Comparison of ENCODE assay signal across 26 mouse cellular contexts in genomic region chr15:63697831-63698230, GRCm38 (mm10).
DNase-seq lines count a peak whose midpoint lies in the region; ATAC-seq and TF ChIP-seq lines count a peak whose summit lies in the region.
"Had no signal": no experiment of that assay in that cellular context is flagged by ENCODE, and none has a peak within 500 bp of the region (broad histone marks: within the 10 kb centered on the region; RNA-seq: fewer than 3 reads in every experiment).

No protein-coding gene starts in this region.

- H3K27ac ChIP-seq in hindbrain, postnatal 0 days = no peak overlapping the region
- H3K27ac ChIP-seq in hindbrain, embryonic 12.5 days = no peak overlapping the region
- no peak overlapping the region for H3K27ac ChIP-seq in midbrain, postnatal 0 days (ENCODE audit: low read depth, low read length)
- no peak overlapping the region for H3K27ac ChIP-seq in midbrain, embryonic 13.5 days
- H3K27ac ChIP-seq: forebrain, embryonic 15.5 days; heart, embryonic 10.5 days; hindbrain, embryonic 15.5 days; limb, embryonic 12.5 days; liver, embryonic 13.5 days; macrophage; midbrain, embryonic 10.5 days; stomach, embryonic 15.5 days had no signal

- 94% methylated on average over 10 of the region's 10 CpGs for WGBS in hindbrain, postnatal 0 days
- WGBS in hindbrain, embryonic 12.5 days = 97% methylated on average over 10 of the region's 10 CpGs
- 95% methylated on average over 10 of the region's 10 CpGs for WGBS in midbrain, postnatal 0 days
- 96% methylated on average over 10 of the region's 10 CpGs for WGBS in midbrain, embryonic 13.5 days

- no peak overlapping the region for H3K9ac ChIP-seq in hindbrain, postnatal 0 days (replicated peaks; ENCODE audit: low read length)
- no peak overlapping the region for H3K9ac ChIP-seq in hindbrain, embryonic 12.5 days
- H3K9ac ChIP-seq in midbrain, postnatal 0 days (replicated peaks; ENCODE audit: low read length, poor library complexity, severe bottlenecking) = no peak overlapping the region
- no peak overlapping the region for H3K9ac ChIP-seq in midbrain, embryonic 13.5 days (replicated peaks)
- H3K9ac ChIP-seq: forebrain, embryonic 15.5 days; hindbrain, embryonic 15.5 days; limb, embryonic 12.5 days; liver, embryonic 13.5 days; stomach, embryonic 15.5 days had no signal

- H3K4me1 ChIP-seq in hindbrain, postnatal 0 days (ENCODE audit: insufficient read depth, low read length) = no peaks in the 10 kb centered on the region
- peaks cover 5% of the 10 kb centered on the region; the same call in 1 of the 2 replicates for H3K4me1 ChIP-seq in hindbrain, embryonic 12.5 days
- H3K4me1 ChIP-seq in midbrain, postnatal 0 days (ENCODE audit: insufficient read depth, low read length) = 0 out of 2 replicates have a peak, but pooled peaks cover 2% of the 10 kb centered on the region
- H3K4me1 ChIP-seq in midbrain, embryonic 13.5 days (replicated peaks) = peaks cover 6% of the 10 kb centered on the region
- H3K4me1 ChIP-seq: limb, embryonic 12.5 days; stomach, embryonic 15.5 days had no signal

- no peaks in the 10 kb centered on the region for H3K36me3 ChIP-seq in hindbrain, postnatal 0 days (ENCODE audit: insufficient read depth, low read length)
- H3K36me3 ChIP-seq in hindbrain, embryonic 12.5 days = no peaks in the 10 kb centered on the region
- no peaks in the 10 kb centered on the region for H3K36me3 ChIP-seq in midbrain, postnatal 0 days (ENCODE audit: insufficient read depth, low read length)
- H3K36me3 ChIP-seq in midbrain, embryonic 13.5 days = no peaks in the 10 kb centered on the region
- H3K36me3 ChIP-seq: forebrain, embryonic 15.5 days; heart, embryonic 10.5 days; hindbrain, embryonic 15.5 days; limb, embryonic 12.5 days; liver, embryonic 13.5 days; midbrain, embryonic 10.5 days; stomach, embryonic 15.5 days had no signal

- ATAC-seq in hindbrain, postnatal 0 days = no peak
- ATAC-seq in hindbrain, embryonic 12.5 days (ENCODE audit: low FRiP score) = no peak
- no peak for ATAC-seq in midbrain, postnatal 0 days (ENCODE audit: low FRiP score)
- no peak for ATAC-seq in midbrain, embryonic 13.5 days
- peak; percentile 71 for ATAC-seq in megakaryocyte progenitor cell, adult 5-6 weeks (replicated peaks; ENCODE audit: poor library complexity)
- ATAC-seq: forebrain, embryonic 15.5 days; lung, postnatal 0 days had no signal

- H3K27me3 ChIP-seq in hindbrain, postnatal 0 days (ENCODE audit: insufficient read depth, low read length) = no peaks in the 10 kb centered on the region
- no peaks in the 10 kb centered on the region for H3K27me3 ChIP-seq in hindbrain, embryonic 12.5 days
- no peaks in the 10 kb centered on the region for H3K27me3 ChIP-seq in midbrain, postnatal 0 days (ENCODE audit: insufficient read depth, low read length)
- H3K27me3 ChIP-seq in midbrain, embryonic 13.5 days = peaks cover 25% of the 10 kb centered on the region
- H3K27me3 ChIP-seq: forebrain, embryonic 15.5 days; hindbrain, embryonic 15.5 days; limb, embryonic 12.5 days; liver, embryonic 13.5 days; stomach, embryonic 15.5 days had no signal

- no peaks in the 10 kb centered on the region for H3K9me3 ChIP-seq in hindbrain, postnatal 0 days (ENCODE audit: low read length)
- H3K9me3 ChIP-seq in hindbrain, embryonic 12.5 days (replicated peaks) = no peaks in the 10 kb centered on the region
- H3K9me3 ChIP-seq in midbrain, postnatal 0 days (ENCODE audit: low read length) = no peaks in the 10 kb centered on the region
- no peaks in the 10 kb centered on the region for H3K9me3 ChIP-seq in midbrain, embryonic 13.5 days
- H3K9me3 ChIP-seq: forebrain, embryonic 15.5 days; heart, embryonic 10.5 days; hindbrain, embryonic 15.5 days; limb, embryonic 12.5 days; liver, embryonic 13.5 days; midbrain, embryonic 10.5 days; stomach, embryonic 15.5 days had no signal

- no peak overlapping the region for H3K4me2 ChIP-seq in hindbrain, postnatal 0 days (ENCODE audit: low read depth, low read length)
- no peak overlapping the region for H3K4me2 ChIP-seq in hindbrain, embryonic 12.5 days (replicated peaks)
- no peak overlapping the region for H3K4me2 ChIP-seq in midbrain, postnatal 0 days (ENCODE audit: low read depth, low read length, poor library complexity, severe bottlenecking)
- H3K4me2 ChIP-seq in midbrain, embryonic 13.5 days (replicated peaks) = no peak overlapping the region
- H3K4me2 ChIP-seq: forebrain, embryonic 15.5 days; hindbrain, embryonic 15.5 days; limb, embryonic 12.5 days; liver, embryonic 13.5 days; stomach, embryonic 15.5 days had no signal

- no peak overlapping the region for H3K4me3 ChIP-seq in hindbrain, postnatal 0 days (ENCODE audit: low read length)
- H3K4me3 ChIP-seq in hindbrain, embryonic 12.5 days = no peak overlapping the region
- no peak overlapping the region for H3K4me3 ChIP-seq in midbrain, postnatal 0 days (ENCODE audit: low read depth, low read length)
- no peak overlapping the region for H3K4me3 ChIP-seq in midbrain, embryonic 13.5 days (replicated peaks)
- H3K4me3 ChIP-seq: forebrain, embryonic 15.5 days; heart, embryonic 10.5 days; hindbrain, embryonic 15.5 days; limb, embryonic 12.5 days; liver, embryonic 13.5 days; midbrain, embryonic 10.5 days; stomach, embryonic 15.5 days had no signal

- intact Hi-C loops in left cerebral cortex, postnatal 4 days (cut with DNase I) = no loop called here

- TF ChIP-seq CTCF in hindbrain, postnatal 0 days (IDR thresholded peaks at IDR 0.05; ENCODE audit: low read depth) = peak; percentile 30
- TF ChIP-seq CTCF in midbrain, postnatal 0 days (IDR thresholded peaks at IDR 0.05) = peak; percentile 39

- DNase-seq in hindbrain, postnatal 0 days (ENCODE audit: low spot score) = no peak
- no peak for DNase-seq in midbrain, postnatal 0 days (ENCODE audit: low spot score)
- peak; percentile 4 for DNase-seq in ZHBTc4 (ENCODE audit: low read depth, low spot score)
- DNase-seq in left cerebral cortex, postnatal 4 days = no peak
- no peak for DNase-seq in MN1 (ENCODE audit: low spot score)
- DNase-seq: adrenal gland, adult 2 months; cerebellum, adult 18-20 months; cerebellum, postnatal 25 days; gastrocnemius, postnatal 36 days; heart, postnatal 4 days; kidney, adult 18-20 months; kidney, postnatal 4 days; layer of hippocampus, adult 9-11 months; liver, embryonic 13.5 days; thymus, adult 18-20 months had no signal
